In the genomic region with DNA sequence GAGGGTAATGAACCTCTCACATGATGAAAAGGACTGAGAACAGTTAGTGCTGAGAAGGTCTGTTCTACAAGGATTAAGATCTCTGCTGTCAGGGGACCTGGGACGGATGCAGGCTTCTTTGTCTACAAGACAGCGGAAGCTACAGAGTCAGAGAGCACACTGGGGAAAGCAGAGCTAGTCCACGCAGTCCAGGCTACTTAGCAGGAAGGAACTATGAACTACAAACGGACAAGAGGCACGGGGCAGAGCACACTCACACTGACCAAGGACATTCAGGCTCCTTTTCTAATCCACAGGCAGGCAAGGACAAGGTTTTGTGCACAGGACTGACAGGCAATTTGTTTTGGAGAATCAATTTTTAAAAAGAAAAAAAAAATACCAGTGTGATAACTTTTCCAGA, we compare ENCODE assay signal across 15 mouse cellular contexts.
"Had no signal": no experiment of that assay in that cellular context is flagged by ENCODE, and none has a peak within 500 bp of the region (broad histone marks: within the 10 kb centered on the region; RNA-seq: fewer than 3 reads in every experiment).

No protein-coding gene starts in this region.

- H3K27ac ChIP-seq: kidney, postnatal 0 days; layer of hippocampus, adult 2 months; limb, embryonic 12.5 days; liver, embryonic 14.5 days; macrophage; stomach, embryonic 15.5 days had no signal

- ATAC-seq: intestine, postnatal 0 days had no signal

- H3K4me2 ChIP-seq: limb, embryonic 12.5 days; lung, embryonic 14.5 days; stomach, embryonic 15.5 days had no signal

- H3K27me3 ChIP-seq: limb, embryonic 12.5 days; megakaryocyte, embryonic 14.5 days; stomach, embryonic 15.5 days had no signal

- H3K4me3 ChIP-seq: layer of hippocampus, adult 2 months; limb, embryonic 12.5 days; megakaryocyte, embryonic 14.5 days; stomach, embryonic 15.5 days had no signal

- H3K9me3 ChIP-seq: limb, embryonic 12.5 days; stomach, embryonic 15.5 days had no signal

- DNase-seq: kidney, adult 8-10 months; kidney, postnatal 4 days; lung, embryonic 14.5 days; lung, postnatal 14 days; right cerebral cortex, postnatal 14 days; thymus, adult 2 months; thymus, postnatal 36 days had no signal

- H3K36me3 ChIP-seq: stomach, embryonic 15.5 days had no signal

- H3K9ac ChIP-seq: limb, embryonic 12.5 days; liver, embryonic 14.5 days; lung, embryonic 14.5 days; stomach, embryonic 15.5 days had no signal

- H3K4me1 ChIP-seq: limb, embryonic 12.5 days; megakaryocyte, embryonic 14.5 days; stomach, embryonic 15.5 days had no signal
